Mouse (Mus musculus): Measurements from ENCODE around the gene Guk1.
A peak's percentile ranks its signal among the peaks of the same experiment; 100 is the strongest.
"Not testable (repeated sequence)": the region's sequence is repeated elsewhere in the genome, so short reads cannot be mapped to it uniquely, and the experiment has no call there.

The Guk1 gene

GRCm38 (mm10) chr11:59211561-59211960, 19.5 kb upstream of the Guk1 start:
- DNase-seq (ENCODE audit: low read depth, low spot score): not testable (repeated sequence)

DNA sequence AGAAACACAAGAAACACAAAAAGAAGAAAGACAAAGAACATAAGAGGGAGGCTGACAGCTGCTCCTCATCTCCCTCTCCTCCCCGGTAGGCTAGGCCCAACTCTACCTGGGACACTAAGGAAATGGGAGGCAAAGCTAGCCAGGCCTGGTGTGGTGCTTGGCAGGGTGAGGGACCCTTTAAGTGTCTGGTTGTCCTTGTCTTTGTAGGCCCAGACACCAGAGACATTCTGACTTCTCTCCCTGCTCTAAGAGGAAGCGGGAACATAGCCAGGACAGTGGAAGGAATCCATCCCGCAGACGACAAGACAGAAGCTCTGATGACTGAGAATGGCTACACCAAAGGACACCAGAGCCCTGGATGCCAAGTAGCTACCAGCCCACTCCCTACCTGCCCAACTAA, 18.0 kb upstream of the Guk1 start:
- no peak for DNase-seq (ENCODE audit: low read depth, low spot score)

DNA sequence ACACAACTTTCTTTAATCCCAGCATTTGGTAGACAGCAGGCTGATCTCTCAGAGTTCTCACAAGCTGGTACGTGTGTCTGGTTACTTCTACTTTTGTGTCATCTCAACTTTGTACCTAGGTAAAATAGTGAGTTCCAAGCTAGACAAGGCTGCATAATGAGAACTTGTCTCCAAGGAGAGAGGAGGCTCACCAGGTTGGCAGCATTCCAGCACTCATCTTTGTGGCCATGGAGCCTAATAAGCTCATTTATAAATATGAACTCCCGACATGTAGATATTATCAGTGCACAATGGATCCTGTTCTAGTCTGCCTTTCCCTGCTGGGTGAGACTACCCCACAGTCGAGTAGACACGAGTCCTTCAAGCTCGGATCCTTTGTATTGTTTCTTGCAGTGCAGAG, 17.6 kb upstream of the Guk1 start:
- no peak for DNase-seq (ENCODE audit: low read depth, low spot score)

GRCm38 (mm10) chr11:59209003-59209441, 17.0 kb upstream of the Guk1 start:
- DNase-seq (ENCODE audit: low read depth, low spot score): peak; percentile 67

DNA sequence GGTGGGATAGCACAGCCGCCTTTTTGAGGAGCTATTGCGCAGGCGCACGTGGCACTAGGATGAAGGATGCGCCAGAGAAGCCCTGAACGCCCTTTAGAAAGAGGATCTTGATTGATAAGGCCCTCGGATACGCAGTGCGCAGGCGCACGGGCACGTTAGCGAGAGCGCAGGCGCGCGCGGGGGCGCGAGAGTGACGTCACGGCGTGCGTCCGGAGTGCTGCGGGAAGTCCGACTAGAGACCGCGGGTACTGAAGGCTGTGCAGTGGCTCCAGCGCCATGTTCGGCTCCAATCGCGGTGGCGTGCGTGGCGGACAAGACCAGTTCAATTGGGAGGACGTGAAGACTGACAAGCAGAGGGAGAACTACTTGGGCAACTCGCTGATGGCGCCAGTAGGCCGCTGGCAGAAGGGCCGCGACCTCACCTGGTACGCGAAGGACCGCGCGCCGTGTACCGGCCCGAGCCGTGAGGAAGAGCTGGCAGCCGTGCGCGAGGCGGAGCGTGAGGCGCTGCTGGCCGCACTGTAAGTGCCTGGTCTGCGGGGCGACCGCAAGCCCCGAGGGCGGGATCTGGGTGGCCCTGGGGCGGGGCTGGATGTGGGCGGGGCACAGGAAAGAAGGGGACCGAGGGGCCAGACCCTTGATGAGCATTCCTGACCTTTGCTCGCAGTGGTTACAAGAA, 16.3 kb upstream of the Guk1 start, which contains the start of gene 2310033P09Rik:
Gene 2310033P09Rik, plus strand, starts transcription at position 169 of the 679 bp plus-strand sequence.
- peak; percentile 97 for DNase-seq (ENCODE audit: low read depth, low spot score)

DNA sequence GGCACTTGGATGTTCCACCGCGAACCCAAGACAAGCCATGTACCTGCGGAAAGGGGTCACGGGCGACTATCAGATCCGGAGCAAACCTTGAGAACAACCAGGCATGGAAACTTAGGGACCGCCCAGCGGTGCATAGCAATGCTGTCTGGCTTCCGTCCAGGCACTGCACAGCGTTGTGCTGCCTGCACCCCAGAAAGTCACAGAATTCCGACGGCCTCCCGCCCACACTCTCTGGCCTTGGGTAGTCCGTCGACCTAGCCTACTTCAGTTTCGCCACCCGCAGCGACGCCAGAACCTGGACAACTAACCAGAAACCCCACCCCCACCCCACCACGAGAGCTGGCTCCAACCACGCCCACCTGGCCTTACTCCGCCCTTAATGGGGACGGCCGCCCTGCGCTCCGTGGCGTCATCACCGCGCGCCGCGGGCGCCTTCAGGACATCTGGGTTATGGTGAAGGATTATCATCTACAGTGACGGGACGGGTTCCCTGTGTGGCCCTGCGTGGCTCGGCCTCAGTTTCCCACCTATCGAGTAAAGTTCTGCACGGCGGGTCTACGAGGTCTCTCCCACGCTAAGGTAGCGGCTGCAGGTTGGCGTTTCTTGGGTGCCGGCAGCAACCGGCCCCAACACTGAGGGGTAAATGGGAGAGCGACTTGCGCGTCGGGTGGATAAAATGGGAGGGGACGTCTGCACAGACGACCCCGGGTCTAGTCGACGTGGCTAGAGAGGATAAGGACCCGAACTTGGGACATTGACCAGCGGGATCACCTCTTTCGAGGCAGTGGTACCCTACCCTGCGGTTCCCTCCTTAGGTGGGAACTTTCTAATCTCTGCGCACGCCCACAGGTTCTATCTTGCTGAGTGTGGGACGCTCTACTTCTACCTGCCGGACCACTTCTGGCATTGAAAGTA, 10.3 kb upstream of the Guk1 start, which contains the start of gene Mrpl55:
Gene Mrpl55, plus strand, starts transcription at position 406 of the 915 bp plus-strand sequence.
- DNase-seq (ENCODE audit: low read depth, low spot score): peak; percentile 96

GRCm38 (mm10) chr11:59201216-59202002, 9.4 kb upstream of the Guk1 start:
- no peak for DNase-seq (ENCODE audit: low read depth, low spot score)

DNA sequence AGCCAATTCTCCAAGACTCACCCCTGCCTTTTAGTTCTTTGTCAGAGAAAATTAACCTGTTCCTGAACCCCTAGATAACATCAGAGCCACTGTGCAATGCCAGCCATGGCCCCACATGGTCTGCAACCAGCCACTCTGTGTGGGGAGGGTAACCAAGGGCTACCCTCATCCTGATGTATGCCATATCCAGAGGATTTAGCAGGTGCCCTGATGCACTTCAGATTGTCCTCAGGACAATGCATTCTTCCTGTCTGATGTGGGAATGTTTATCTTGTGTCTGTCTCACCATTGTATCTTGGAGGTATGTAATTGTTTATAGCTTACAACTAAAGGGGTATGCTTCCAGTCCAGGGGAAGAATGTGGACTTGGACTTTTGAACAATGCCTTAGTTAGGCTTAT, 4.2 kb upstream of the Guk1 start:
- DNase-seq (ENCODE audit: low read depth, low spot score): no peak

DNA sequence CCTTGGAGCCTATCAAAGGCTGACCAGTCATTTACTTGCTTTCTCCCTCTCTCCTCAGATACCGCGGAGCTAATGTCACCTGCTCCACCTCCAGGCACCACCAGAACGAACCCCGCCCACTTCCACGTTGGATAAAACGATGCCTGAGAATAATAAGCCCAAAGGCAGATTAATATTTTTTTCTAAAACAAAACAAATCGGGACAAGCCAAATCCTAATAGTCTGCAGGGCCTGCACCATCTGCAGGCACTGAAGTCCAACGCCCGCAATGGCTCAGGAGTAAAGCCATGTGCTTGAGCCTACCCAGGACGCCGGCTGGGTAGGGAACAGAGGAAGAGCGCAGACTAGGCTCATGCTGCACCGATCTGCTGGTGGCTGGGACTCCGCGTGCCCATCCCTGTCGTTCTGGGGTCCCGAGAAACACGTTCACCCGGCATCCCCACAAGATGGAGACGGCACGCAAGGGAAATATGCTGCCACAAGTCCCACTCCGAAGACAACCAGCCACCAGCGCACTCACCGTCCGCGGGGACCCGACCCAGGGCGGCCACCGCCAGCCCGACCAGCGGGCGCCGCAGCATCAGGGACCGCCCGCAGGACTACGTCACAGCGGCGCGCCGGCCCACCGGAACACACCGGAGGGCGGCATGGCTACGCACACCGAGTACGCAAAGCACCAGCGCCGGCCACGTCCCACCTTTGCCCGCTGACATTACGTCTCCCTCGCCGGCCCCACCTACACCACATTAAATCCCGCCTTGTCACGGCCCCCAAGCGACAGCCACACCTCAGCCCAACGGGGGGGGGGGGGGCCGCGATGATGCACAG, 567 bp downstream of the Guk1 start:
- DNase-seq (ENCODE audit: low read depth, low spot score): peak; percentile 97

DNA sequence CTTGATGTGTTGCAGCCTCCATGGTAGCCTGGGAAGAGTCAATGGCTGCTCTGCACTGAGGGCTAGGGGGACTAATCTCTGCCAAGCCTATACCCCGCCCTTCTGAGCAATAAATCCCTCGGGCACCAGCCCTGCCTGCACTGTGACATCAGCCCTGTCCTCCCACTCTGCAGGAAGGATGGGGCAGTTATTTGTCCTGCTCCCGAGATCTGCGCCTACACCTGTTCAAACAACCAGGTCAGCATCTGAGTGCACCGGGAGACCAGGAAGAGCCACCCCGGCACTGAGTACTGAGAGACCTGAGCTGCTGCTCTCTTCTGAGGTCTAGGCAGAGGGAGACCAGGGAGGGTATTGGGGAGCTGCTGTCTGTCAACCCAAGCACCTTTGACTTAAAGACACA, 4.3 kb downstream of the Guk1 start:
- DNase-seq (ENCODE audit: low read depth, low spot score): no peak

- DNase-seq (ENCODE audit: low read depth, low spot score): no peak
Measured at GRCm38 (mm10) chr11:59185490-59185889, 6.5 kb downstream of the Guk1 start.

DNA sequence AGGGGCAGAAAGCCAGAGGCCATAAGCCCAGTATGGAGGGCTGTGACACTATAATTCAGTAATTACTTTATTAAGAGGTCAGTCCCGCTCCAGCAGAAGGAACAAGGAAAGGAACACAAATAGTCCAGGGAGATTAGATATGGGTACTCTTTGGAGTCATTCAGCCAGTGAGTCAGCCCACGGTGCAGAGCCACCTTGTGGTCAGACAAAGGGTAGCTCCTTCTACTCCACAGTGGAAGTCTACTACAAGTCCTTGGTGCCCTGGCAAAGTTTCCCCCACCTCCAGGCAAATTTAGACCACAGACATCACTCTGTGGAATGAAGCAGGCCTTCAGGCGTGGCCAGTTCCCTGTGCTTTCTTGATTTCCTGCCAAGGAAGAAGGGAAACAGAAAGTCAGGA, 8.2 kb downstream of the Guk1 start:
- DNase-seq (ENCODE audit: low read depth, low spot score): peak; percentile 37

DNA sequence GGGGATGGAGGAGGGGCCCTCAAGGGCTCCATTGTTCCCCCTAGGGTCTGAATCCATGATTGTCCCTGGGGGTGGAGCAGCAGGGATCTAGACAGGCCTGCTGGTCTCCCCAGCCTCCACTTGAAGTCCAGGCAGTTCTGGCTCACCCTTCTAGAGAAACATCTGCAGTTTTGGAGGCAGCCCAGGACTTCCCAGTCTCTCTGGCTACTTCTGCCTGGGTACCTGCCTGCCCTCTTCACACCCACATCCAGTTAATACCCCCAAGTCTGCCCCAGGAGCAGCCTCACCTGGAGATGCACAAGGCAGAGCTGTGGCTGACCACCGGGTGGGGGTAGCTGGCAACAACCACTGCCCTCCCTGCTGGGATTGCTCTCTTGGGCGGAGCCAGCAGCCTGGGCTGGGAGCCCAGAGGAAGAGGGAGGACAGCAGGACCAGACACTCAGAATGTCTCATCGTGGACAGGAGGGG, 9.1 kb downstream of the Guk1 start, which contains the start of gene Gjc2:
Gene Gjc2, minus strand, starts transcription at position 350 of the 468 bp plus-strand sequence.
- no peak for DNase-seq (ENCODE audit: low read depth, low spot score)

DNA sequence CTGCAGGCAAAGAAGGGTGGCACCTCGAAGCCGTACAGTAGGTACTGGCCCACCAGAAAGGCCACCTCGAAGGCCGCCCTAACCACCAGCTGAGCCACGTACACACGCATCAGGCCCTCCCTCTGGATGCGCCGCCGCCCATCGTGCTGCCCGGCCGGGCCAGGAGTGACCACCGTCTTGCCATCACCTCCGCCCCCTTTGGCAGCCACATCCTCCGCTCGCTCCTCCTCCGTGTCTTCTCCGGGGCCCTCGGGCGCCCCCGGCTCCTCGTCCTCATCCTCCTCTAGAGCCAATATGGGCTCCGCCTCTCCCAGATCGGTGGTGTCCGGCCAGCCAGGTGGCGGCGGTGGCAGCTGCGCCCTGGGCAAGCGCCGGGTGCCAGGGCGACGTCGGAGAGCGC, 15.1 kb downstream of the Guk1 start:
- no peak for DNase-seq (ENCODE audit: low read depth, low spot score)

DNA sequence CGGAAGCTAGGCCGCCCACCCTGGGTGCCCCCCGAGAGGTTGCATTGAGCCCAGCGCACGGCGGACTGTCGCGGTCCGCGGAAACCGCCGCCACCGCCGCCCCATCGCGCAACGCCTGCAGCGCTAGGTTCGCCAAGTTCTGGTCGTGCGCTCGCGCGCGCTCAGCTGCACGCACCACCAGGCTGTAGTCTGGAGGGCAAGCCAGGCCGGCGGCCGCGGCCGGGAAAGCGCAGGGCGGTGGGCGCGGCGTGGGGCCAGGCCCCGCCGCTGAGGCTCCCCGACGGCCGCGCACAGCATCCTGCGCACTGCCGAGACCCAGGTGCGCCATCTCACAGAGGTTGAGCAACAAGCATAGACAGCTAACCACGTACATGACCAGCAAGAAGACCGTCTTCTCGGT, 15.5 kb downstream of the Guk1 start:
- DNase-seq (ENCODE audit: low read depth, low spot score): no peak

DNA sequence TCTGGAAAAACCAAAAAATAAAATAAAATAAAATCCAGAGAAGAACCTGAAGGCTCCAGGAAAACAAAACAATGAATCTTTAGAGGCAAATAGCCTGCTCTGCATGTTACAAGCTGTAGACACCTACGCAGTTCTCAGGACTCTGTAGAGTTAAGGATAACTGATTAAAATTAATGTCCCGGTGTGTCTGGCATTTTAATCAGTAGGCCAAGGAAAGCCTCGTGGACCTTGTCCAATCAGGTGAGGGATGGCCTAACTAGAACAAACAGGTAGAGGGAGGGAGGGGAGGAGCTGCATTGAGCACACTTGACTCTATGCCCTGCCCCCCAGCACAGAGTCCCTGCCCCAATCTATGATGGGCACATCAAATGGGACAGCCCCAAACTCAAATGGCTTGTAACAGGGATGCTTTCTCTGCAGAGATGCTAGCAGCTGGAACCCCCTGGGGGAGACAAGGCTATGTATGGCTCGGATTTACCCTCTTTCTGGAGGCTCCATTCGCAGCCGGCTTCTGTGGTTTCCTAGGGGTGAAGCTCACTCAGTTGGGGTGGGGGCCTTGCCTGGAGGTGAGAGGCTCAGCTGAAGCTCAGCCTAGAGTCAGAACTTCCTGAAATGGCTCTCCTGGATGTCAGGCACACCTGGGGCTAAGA, 17.7 kb downstream of the Guk1 start:
- DNase-seq (ENCODE audit: low read depth, low spot score): no peak

- no peak for DNase-seq (ENCODE audit: low read depth, low spot score)
Measured at GRCm38 (mm10) chr11:59170549-59170948, 21.5 kb downstream of the Guk1 start.

DNA sequence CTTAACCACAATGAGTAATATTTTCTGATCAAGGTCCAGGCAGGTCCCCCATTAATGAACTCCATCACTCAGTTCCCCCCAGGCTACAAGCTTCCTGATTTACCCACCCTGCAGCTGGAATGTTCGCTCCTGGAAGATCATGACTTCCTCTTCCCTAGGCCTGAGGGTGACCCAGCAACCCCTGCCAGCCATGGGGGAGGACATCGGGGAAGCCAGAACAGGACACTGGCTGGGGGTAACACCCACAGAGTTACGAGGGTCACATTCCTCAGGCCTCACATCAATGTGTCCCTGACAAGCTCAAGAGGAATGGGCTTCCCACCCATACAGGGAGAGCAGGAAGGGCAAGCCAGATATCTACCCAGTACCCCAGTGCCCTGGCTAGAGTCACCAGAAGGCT, 22.2 kb downstream of the Guk1 start:
- DNase-seq (ENCODE audit: low read depth, low spot score): no peak

- no peak for DNase-seq (ENCODE audit: low read depth, low spot score)
Measured at GRCm38 (mm10) chr11:59165616-59166241, 26.3 kb downstream of the Guk1 start.

DNA sequence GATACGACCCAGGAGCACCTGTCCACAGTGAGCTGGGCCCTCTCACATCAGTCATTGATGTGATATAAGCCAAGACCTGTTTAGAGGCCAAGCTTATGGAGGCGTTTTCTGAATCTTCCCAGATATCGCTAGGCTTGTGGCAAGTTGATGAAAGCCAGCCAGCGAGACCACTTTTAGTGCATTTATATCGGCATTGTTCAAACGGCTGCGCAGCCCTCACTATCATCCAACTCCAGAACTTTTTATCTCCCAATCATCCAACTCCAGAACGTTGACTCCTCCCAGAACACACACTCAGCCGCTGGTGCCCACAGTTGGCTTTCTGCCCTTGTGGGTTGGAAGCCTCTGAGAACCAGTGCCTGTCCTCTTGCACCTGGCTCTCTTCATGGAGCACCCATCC, 27.6 kb downstream of the Guk1 start:
- DNase-seq (ENCODE audit: low read depth, low spot score): no peak

Measured in CD4-positive helper T cell, adult 2 months (primary cell).